Mouse (Mus musculus): ENCODE results near the gene Arhgap28.

GRCm38 (mm10) chr17:67919959-67920358, 84.0 kb downstream of the Arhgap28 start:
- TF ChIP-seq CTCF (IDR thresholded peaks at IDR 0.05; ENCODE audit: low read depth, low read length) (no peak), TAL1 (conservative IDR thresholded peaks at IDR 0.05; ENCODE audit: low read depth, low read length) (no peak), GATA1 (IDR thresholded peaks at IDR 0.05; ENCODE audit: borderline replicate concordance, low read length) (no peak), GATA2 (IDR thresholded peaks at IDR 0.05; ENCODE audit: borderline replicate concordance, low read depth, low read length) (no peak), POLR2AphosphoS5 (IDR thresholded peaks at IDR 0.05; ENCODE audit: insufficient replicate concordance, low read depth, low read length) (no peak)

All from G1E (cell line).